Mouse (Mus musculus) limb, embryonic 14.5 days (tissue): ENCODE data around the gene Vps35l. TPM values are rescaled to one million over a fixed set of nuclear protein-coding genes. Genes with fewer than 3 reads are reported as not detected.
A peak's percentile ranks its signal among the peaks of the same experiment; 100 is the strongest.

ENCODE experiments used
- ATAC-seq: fragments of 200-750 bp; cut with Nextera tagmentation; 2 replicates; pipeline ENCODE4 v1.8.0; 2017; ENCODE audit warnings: low read depth, moderate number of reproducible peaks, moderate TSS enrichment; ENCODE audit not compliant: low FRiP score
- DNase-seq: peaks from one replicate; pipeline ENCODE4 v3.0.0-alpha.2; 2015; ENCODE audit warnings: low spot score
- H3K27ac ChIP-seq: fragments of 300-500 bp; sonication (generic); replicated peaks from 2 replicates; pipeline ENCODE4 v1.5.1; 2014; ENCODE audit warnings: low read depth, mild to moderate bottlenecking, low read length, moderate library complexity, mixed read lengths
- H3K27me3 ChIP-seq: fragments of 300-500 bp; sonication (generic); 2 replicates; pipeline ENCODE4 v1.6.1; 2014; ENCODE audit warnings: low read length, mixed read lengths; ENCODE audit not compliant: control insufficient read depth, insufficient read depth
- H3K36me3 ChIP-seq: fragments of 300-500 bp; sonication (generic); 2 replicates; pipeline ENCODE4 v1.6.1; 2014; ENCODE audit warnings: mild to moderate bottlenecking, low read length, moderate library complexity, mixed read lengths; ENCODE audit not compliant: control insufficient read depth, insufficient read depth
- H3K4me1 ChIP-seq: fragments of 300-500 bp; sonication (generic); 2 replicates; pipeline ENCODE4 v1.6.1; 2014; ENCODE audit warnings: antibody characterized with exemption, low read length, mixed read lengths; ENCODE audit not compliant: control insufficient read depth, insufficient read depth
- H3K4me2 ChIP-seq: fragments of 300-500 bp; sonication (generic); replicated peaks from 2 replicates; pipeline ENCODE4 v1.6.1; 2014; ENCODE audit warnings: low read depth, mild to moderate bottlenecking, low read length, moderate library complexity; ENCODE audit not compliant: severe bottlenecking
- H3K4me3 ChIP-seq: fragments of 300-500 bp; sonication (generic); replicated peaks from 2 replicates; pipeline ENCODE4 v1.5.1; 2014; ENCODE audit warnings: low read length
- H3K9ac ChIP-seq: fragments of 300-500 bp; sonication (generic); 2 replicates; pipeline ENCODE4 v1.6.1; 2014; ENCODE audit warnings: mild to moderate bottlenecking, low read depth, low read length, moderate library complexity; ENCODE audit not compliant: severe bottlenecking
- H3K9me3 ChIP-seq: fragments of 300-500 bp; sonication (generic); 2 replicates; pipeline ENCODE4 v1.6.1; 2016; ENCODE audit warnings: low read length; ENCODE audit not compliant: control insufficient read depth
- POLR2A ChIP-seq: fragments of 200-500 bp; IDR thresholded peaks from 2 replicates; pipeline ENCODE4 v1.8.0; 2012; ENCODE audit warnings: inconsistent platforms, mild to moderate bottlenecking, moderate library complexity, borderline replicate concordance; ENCODE audit not compliant: insufficient read depth, insufficient read length; ENCODE audit errors: extremely low read depth
- WGBS: fragments of 180-500 bp; shearing (Covaris S2); extraction: QIAGEN DNeasy Blood & Tissue Kit; methylation state at CpG from one replicate; pipeline ENCODE4 v1.1.7; 2014; 5-methylcytosine and 5-hydroxymethylcytosine counted together
- polyA plus RNA-seq, 2 experiments: library from polyadenylated mRNA; depleted of rRNA in 1 of 2; stranded (reverse) in 1 of 2; unstranded in 1 of 2; fragments of >200 nt; fragmentation: Nextera tagmentation in 1 of 2; extraction: Ambion mirVana in 1 of 2; gene quantifications; 2 replicates each; pipeline versions ENCODE4 v1.2.1 to v1.2.3; 2012 to 2014

The Vps35l gene
- polyA plus RNA-seq, 2 experiments, result 48.8 to 67.1 TPM

DNA sequence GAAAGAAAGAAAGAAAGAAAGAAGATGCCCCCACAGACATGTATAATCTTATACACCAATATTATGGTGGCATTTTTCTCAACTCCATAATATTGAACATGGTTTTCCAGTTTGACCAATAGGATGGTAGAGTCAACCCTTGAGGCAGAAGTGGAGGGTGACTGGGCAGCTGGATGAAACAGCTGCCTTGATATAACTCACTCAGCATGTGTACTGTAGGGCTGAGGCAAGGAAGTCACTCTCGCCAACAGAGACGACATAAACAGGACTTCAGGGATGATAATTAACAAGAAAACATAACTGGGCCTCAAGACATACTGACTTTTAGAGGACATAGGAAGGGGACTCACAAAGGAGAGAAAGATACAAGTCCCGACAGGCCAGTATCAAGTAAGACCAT is 114.6 kb downstream of the Vps35l start:
- WGBS, result 13% methylated on average over 3 of the region's 3 CpGs
- ATAC-seq (no peak), DNase-seq (no peak)
- H3K9me3 ChIP-seq, result no peaks in the 10 kb centered on the region
- H3K36me3 ChIP-seq, result peaks cover 34% of the 10 kb centered on the region
- peak overlapping the region; percentile 54 for H3K4me2 ChIP-seq
- peaks cover 7% of the 10 kb centered on the region for H3K4me1 ChIP-seq
- no peak overlapping the region for H3K27ac ChIP-seq
- peak overlapping the region; percentile 69 for H3K9ac ChIP-seq
- H3K4me3 ChIP-seq, result peak overlapping the region; percentile 85
- no peaks in the 10 kb centered on the region for H3K27me3 ChIP-seq
- TF ChIP-seq POLR2A, result no peak

GRCm38 (mm10) chr7:118855171-118855876 is 115.3 kb downstream of the Vps35l start, which contains the start of gene Iqck:
Iqck (plus strand) TSS chr7:118855752.
- Histone ChIP-seq H3K4me2 (peak within 1 kb of the TSS; percentile 54), H3K4me3 (peak within 1 kb of the TSS; percentile 85), H3K4me1 (peaks cover 7% of the 10 kb centered on the region), H3K36me3 (peaks cover 27% of the 10 kb centered on the region), H3K27me3 (no peaks in the 10 kb centered on the region), H3K9me3 (no peaks in the 10 kb centered on the region), H3K9ac (peak within 1 kb of the TSS; percentile 69), H3K27ac (peak within 1 kb of the TSS; percentile 50)
- TF ChIP-seq POLR2A, result peak; percentile 84; the same call in 1 of the 2 replicates
- WGBS, result under 1% methylated on average over 57 of the region's 57 CpGs
- ATAC-seq (peak; percentile 98), DNase-seq (peak; percentile 93)

DNA sequence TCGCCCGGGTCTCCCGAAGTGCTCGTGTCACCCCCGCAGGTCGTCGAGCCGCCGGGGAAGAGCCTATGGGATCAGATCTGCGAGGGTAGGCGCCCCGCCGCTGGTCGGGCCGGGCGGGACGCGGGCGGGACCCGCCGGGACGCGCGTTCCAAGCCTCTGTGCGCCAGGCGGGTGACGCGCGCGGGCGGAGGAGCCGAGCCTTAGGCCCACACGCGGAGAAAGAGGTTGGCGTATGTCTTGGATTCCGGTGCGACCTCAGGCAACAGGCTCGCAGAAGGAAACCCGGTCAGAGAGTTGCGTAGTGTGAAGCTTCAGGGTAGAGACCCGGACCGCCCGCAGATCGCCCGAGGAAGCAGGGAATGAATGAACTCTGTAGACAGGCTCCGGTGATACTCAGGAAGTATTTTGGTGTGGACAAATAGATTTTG is 115.9 kb downstream of the Vps35l start, which contains the start of gene Knop1:
Gene Knop1 (minus strand): TSS at position 378 of the 428 bp plus-strand sequence.
- under 1% methylated on average over 46 of the region's 46 CpGs for WGBS
- Histone ChIP-seq H3K9ac (peak within 1 kb of the TSS; percentile 69), H3K36me3 (peaks cover 22% of the 10 kb centered on the region), H3K27me3 (no peaks in the 10 kb centered on the region), H3K4me2 (peak within 1 kb of the TSS; percentile 54), H3K4me3 (peak within 1 kb of the TSS; percentile 85), H3K9me3 (no peaks in the 10 kb centered on the region), H3K4me1 (peaks cover 7% of the 10 kb centered on the region), H3K27ac (peak within 1 kb of the TSS; percentile 50)
- DNase-seq (no peak), ATAC-seq (peak; percentile 81)
- TF ChIP-seq POLR2A, result no peak

GRCm38 (mm10) chr7:118858640-118859039 is 118.6 kb downstream of the Vps35l start:
- 91% methylated on average over 1 of the region's 1 CpGs for WGBS
- Histone ChIP-seq H3K36me3 (no peaks in the 10 kb centered on the region), H3K4me3 (no peak overlapping the region), H3K9me3 (no peaks in the 10 kb centered on the region), H3K27ac (no peak overlapping the region), H3K4me1 (peaks cover 7% of the 10 kb centered on the region), H3K9ac (no peak overlapping the region), H3K27me3 (no peaks in the 10 kb centered on the region), H3K4me2 (no peak overlapping the region)
- TF ChIP-seq POLR2A, result no peak
- no peak for ATAC-seq
- DNase-seq, result no peak

GRCm38 (mm10) chr7:118865362-118865761 is 125.3 kb downstream of the Vps35l start:
- no peak for TF ChIP-seq POLR2A
- no peaks in the 10 kb centered on the region for H3K27me3 ChIP-seq
- H3K4me2 ChIP-seq, result no peak overlapping the region
- H3K27ac ChIP-seq, result no peak overlapping the region
- DNase-seq, result no peak
- H3K9ac ChIP-seq, result no peak overlapping the region
- H3K36me3 ChIP-seq, result no peaks in the 10 kb centered on the region
- H3K9me3 ChIP-seq, result no peaks in the 10 kb centered on the region
- WGBS, result 69% methylated on average over 2 of the region's 2 CpGs
- ATAC-seq, result no peak
- no peak overlapping the region for H3K4me3 ChIP-seq
- no peaks in the 10 kb centered on the region for H3K4me1 ChIP-seq
